ENCODE assay signal across 16 mouse cellular contexts in genomic region chr13:30833476-30834149, GRCm38 (mm10).
DNase-seq lines count a peak whose midpoint lies in the region; ATAC-seq lines count a peak whose summit lies in the region.
"Had no signal": no experiment of that assay in that cellular context is flagged by ENCODE, and none has a peak within 500 bp of the region (broad histone marks: within the 10 kb centered on the region; RNA-seq: fewer than 3 reads in every experiment).

No protein-coding gene starts in this region.

- intact Hi-C loops in left cerebral cortex, postnatal 36 days (cut with DNase I) = no loop called here

- peak; percentile 34 to 38 for DNase-seq in B cell, adult 2 months
- peak; percentile 68 for DNase-seq in CD4-positive, CD25-positive, alpha-beta regulatory T cell, adult 2 months (ENCODE audit: low read depth, low spot score)
- DNase-seq in naive thymus-derived CD4-positive, alpha-beta T cell, adult 2 months (ENCODE audit: low read depth) = peak; percentile 68
- DNase-seq in left cerebral cortex, postnatal 36 days (ENCODE audit: low spot score in 2 of 2) = no peak
- DNase-seq in frontal cortex, postnatal 14 days (ENCODE audit: low spot score in 2 of 2) = no peak
- DNase-seq in frontal cortex, postnatal 10 days (ENCODE audit: low spot score in 2 of 2) = no peak
- DNase-seq: adrenal gland, postnatal 36 days; cerebellum, postnatal 14 days; forebrain, postnatal 0 days; gastrocnemius, postnatal 25 days; kidney, postnatal 25 days; layer of hippocampus, postnatal 36 days; left cerebral cortex, postnatal 4 days; lung, postnatal 10 days had no signal

- ATAC-seq in granulocyte monocyte progenitor cell, adult 5-6 weeks (replicated peaks; ENCODE audit: poor library complexity, severe bottlenecking) = peak; percentile 61
- ATAC-seq: forebrain, postnatal 0 days; intestine, postnatal 0 days had no signal

Comparison
In these comparisons a context has a peak if more than half of its experiments do, and no peak if none do; other contexts are left out.
1. DNase-seq: peak in B cell, adult 2 months (2 of 2), CD4-positive, CD25-positive, alpha-beta regulatory T cell, adult 2 months (single experiment) and naive thymus-derived CD4-positive, alpha-beta T cell, adult 2 months (single experiment); none in left cerebral cortex, postnatal 36 days (0 of 2), frontal cortex, postnatal 14 days (0 of 2) and frontal cortex, postnatal 10 days (0 of 2).